Mouse (Mus musculus) stomach, postnatal 0 days (tissue): ENCODE measurements around the gene Xlr4b. TPM values are rescaled to one million over a fixed set of nuclear protein-coding genes. Genes with fewer than 3 reads are reported as not detected.
"Not testable (repeated sequence)": the region's sequence is repeated elsewhere in the genome, so short reads cannot be mapped to it uniquely, and the experiment has no call there.

ENCODE experiments used
- ATAC-seq: fragments of 200-750 bp; cut with Nextera tagmentation; 2 replicates; pipeline ENCODE4 v1.8.0; 2017; ENCODE audit not compliant: low FRiP score, low TSS enrichment
- DNase-seq: peaks from one replicate; pipeline ENCODE4 v3.0.0-alpha.2; 2016; ENCODE audit warnings: low spot score
- H3K27ac ChIP-seq: fragments of 300-500 bp; sonication (generic); replicated peaks from 2 replicates; pipeline ENCODE4 v1.5.1; 2014; ENCODE audit warnings: mild to moderate bottlenecking, control low read depth
- H3K27me3 ChIP-seq: fragments of 300-500 bp; sonication (generic); 2 replicates; pipeline ENCODE4 v1.6.1; 2014; ENCODE audit warnings: low read length; ENCODE audit not compliant: control insufficient read depth, insufficient read depth
- H3K36me3 ChIP-seq: fragments of 300-500 bp; sonication (generic); 2 replicates; pipeline ENCODE4 v1.6.1; 2014; ENCODE audit warnings: low read length, mixed read lengths; ENCODE audit not compliant: control insufficient read depth, insufficient read depth
- H3K4me1 ChIP-seq: fragments of 300-500 bp; sonication (generic); replicated peaks from 2 replicates; pipeline ENCODE4 v1.6.1; 2014; ENCODE audit warnings: antibody characterized with exemption; ENCODE audit not compliant: control insufficient read depth, insufficient read depth
- H3K4me2 ChIP-seq: fragments of 300-500 bp; sonication (generic); replicated peaks from 2 replicates; pipeline ENCODE4 v1.6.1; 2014; ENCODE audit warnings: low read depth, mild to moderate bottlenecking, control low read depth, moderate library complexity
- H3K4me3 ChIP-seq: fragments of 300-500 bp; sonication (generic); 2 replicates; pipeline ENCODE4 v1.5.1; 2014; ENCODE audit warnings: low read depth, low read length, control low read depth
- H3K9ac ChIP-seq: fragments of 300-500 bp; sonication (generic); 2 replicates; pipeline ENCODE4 v1.6.1; 2014; ENCODE audit warnings: mild to moderate bottlenecking, low read length, control low read depth, mixed read lengths
- H3K9me3 ChIP-seq: fragments of 300-500 bp; sonication (generic); 2 replicates; pipeline ENCODE4 v1.6.1; 2016; ENCODE audit warnings: low read length; ENCODE audit not compliant: control insufficient read depth
- CTCF ChIP-seq: IDR thresholded peaks from 2 replicates; pipeline ENCODE4 v1.5.1; 2016; ENCODE audit warnings: antibody characterized with exemption, low read depth, mild to moderate bottlenecking, moderate library complexity
- EP300 ChIP-seq: optimal IDR thresholded peaks from 2 replicates; pipeline ENCODE3; 2016; ENCODE audit warnings: antibody characterized with exemption
- WGBS: fragments of 180-500 bp; shearing (Covaris S2); extraction: QIAGEN DNeasy Blood & Tissue Kit; methylation state at CpG from one replicate; pipeline ENCODE4 v1.1.7; 2014; 5-methylcytosine and 5-hydroxymethylcytosine counted together
- polyA plus RNA-seq: library from polyadenylated mRNA; unstranded; fragments of >200 nt; fragmentation: Nextera tagmentation; extraction: Ambion mirVana; gene quantifications from 2 replicates; pipeline ENCODE4 v1.2.1, GENCODE M21; 2015

Xlr4b gene
- 1.3 and 2.0 TPM in 2 replicates for polyA plus RNA-seq

- not testable (repeated sequence) for H3K27me3 ChIP-seq, H3K27ac ChIP-seq, H3K36me3 ChIP-seq, H3K4me2 ChIP-seq, H3K9ac ChIP-seq, H3K4me3 ChIP-seq, DNase-seq, H3K4me1 ChIP-seq, ATAC-seq, H3K9me3 ChIP-seq
- 72% methylated on average over 11 of the region's 19 CpGs for WGBS
Observed at GRCm38 (mm10) chrX:73213819-73214564, at the start of gene Xlr4b. Gene Xlr4b (plus strand): TSS chrX:73214333.

GRCm38 (mm10) chrX:73176889-73177288 is 37.2 kb upstream of the Xlr4b start, which contains the start of gene Spin2d:
Gene Spin2d (minus strand): TSS chrX:73176989.
- not testable (repeated sequence) for H3K36me3 ChIP-seq, H3K4me3 ChIP-seq, H3K9me3 ChIP-seq, H3K9ac ChIP-seq, H3K4me2 ChIP-seq, H3K27me3 ChIP-seq, ATAC-seq, DNase-seq, H3K27ac ChIP-seq, H3K4me1 ChIP-seq
- 70% methylated on average over 6 of the region's 15 CpGs for WGBS

GRCm38 (mm10) chrX:73191934-73192333 is 22.2 kb upstream of the Xlr4b start, which contains the start of gene Xlr3b:
Gene Xlr3b (plus strand): TSS chrX:73192207.
- H3K9me3 ChIP-seq, H3K36me3 ChIP-seq, H3K9ac ChIP-seq, H3K4me1 ChIP-seq, H3K27ac ChIP-seq, H3K27me3 ChIP-seq, H3K4me3 ChIP-seq, DNase-seq, ATAC-seq, H3K4me2 ChIP-seq: not testable (repeated sequence)
- 75% methylated on average over 9 of the region's 12 CpGs for WGBS

GRCm38 (mm10) chrX:73225365-73225764 is 11.2 kb downstream of the Xlr4b start:
- Histone ChIP-seq H3K4me1 (no peaks in the 10 kb centered on the region), H3K4me3 (no peak overlapping the region), H3K4me2 (no peak overlapping the region), H3K9me3 (no peaks in the 10 kb centered on the region), H3K9ac (no peak overlapping the region), H3K27ac (no peak overlapping the region), H3K36me3 (no peaks in the 10 kb centered on the region), H3K27me3 (no peaks in the 10 kb centered on the region)
- DNase-seq, result no peak
- TF ChIP-seq CTCF (no peak), EP300 (no peak)
- ATAC-seq, result no peak
- 60% methylated on average over 1 of the region's 1 CpGs for WGBS

- H3K27ac ChIP-seq, result peak within 1 kb of the TSS; percentile 94
- H3K4me1 ChIP-seq, result no peaks in the 10 kb centered on the region
- peak; percentile 98 for ATAC-seq
- H3K4me2 ChIP-seq, result peak within 1 kb of the TSS; percentile 70
- WGBS, result 12% methylated on average over 39 of the region's 39 CpGs
- TF ChIP-seq EP300 (no peak), CTCF (no peak)
- H3K9me3 ChIP-seq, result no peaks in the 10 kb centered on the region
- H3K27me3 ChIP-seq, result no peaks in the 10 kb centered on the region
- peak within 1 kb of the TSS; percentile 73 for H3K9ac ChIP-seq
- peak within 1 kb of the TSS; percentile 61 for H3K4me3 ChIP-seq
- DNase-seq, result peak; percentile 85
- no peaks in the 10 kb centered on the region for H3K36me3 ChIP-seq
Observed at GRCm38 (mm10) chrX:73227914-73228605, 13.9 kb downstream of the Xlr4b start, which contains the start of gene F8a. Gene F8a (plus strand): TSS chrX:73228291.

GRCm38 (mm10) chrX:73228606-73229214 is 14.6 kb downstream of the Xlr4b start:
- peak; percentile 52 for ATAC-seq
- H3K4me1 ChIP-seq, result no peaks in the 10 kb centered on the region
- no peaks in the 10 kb centered on the region for H3K36me3 ChIP-seq
- peak; percentile 67 for DNase-seq
- peak overlapping the region; percentile 73 for H3K9ac ChIP-seq
- H3K27me3 ChIP-seq, result no peaks in the 10 kb centered on the region
- TF ChIP-seq EP300 (no peak), CTCF (peak; percentile 41; the same call in 1 of the 2 replicates)
- no peaks in the 10 kb centered on the region for H3K9me3 ChIP-seq
- H3K4me3 ChIP-seq, result peak overlapping the region; percentile 61
- peak overlapping the region; percentile 70 for H3K4me2 ChIP-seq
- peak overlapping the region; percentile 94 for H3K27ac ChIP-seq
- 17% methylated on average over 30 of the region's 51 CpGs for WGBS
